8 mouse cellular contexts compared by ENCODE assay signal in the genomic region with DNA sequence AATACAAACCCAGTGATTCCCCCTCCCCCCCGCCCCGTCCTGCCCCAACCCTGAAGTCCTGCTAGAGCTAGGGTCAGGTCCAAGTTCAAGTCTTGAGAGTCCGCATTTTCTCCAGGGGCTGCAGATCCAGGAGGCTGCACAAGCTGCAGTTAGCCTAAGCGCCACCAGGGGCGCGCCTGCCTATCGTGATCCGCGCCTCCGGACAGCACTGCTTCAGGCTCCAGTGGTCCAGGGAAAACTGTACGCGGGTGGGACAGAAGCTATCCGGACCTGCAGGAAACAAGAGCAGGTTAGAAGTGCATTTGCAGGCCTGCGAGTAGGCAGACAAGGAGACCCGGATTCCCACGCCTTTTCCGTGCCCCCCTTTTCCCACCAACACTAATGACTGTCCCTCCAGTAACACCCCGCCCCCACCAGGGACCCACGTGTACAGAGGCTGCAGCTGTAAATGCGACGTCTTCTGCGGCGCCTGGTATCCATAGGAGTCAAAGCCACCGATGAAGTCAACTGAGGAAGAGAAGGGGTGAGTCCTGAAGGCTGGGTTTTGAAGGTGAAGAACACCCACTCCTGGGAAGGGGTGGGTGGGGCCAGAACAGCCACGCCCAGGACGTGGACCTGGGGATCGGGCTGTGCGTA. TPM values are rescaled to one million over a fixed set of nuclear protein-coding genes. Genes with fewer than 3 reads are reported as not detected.
DNase-seq lines count a peak whose midpoint lies in the region; ATAC-seq lines count a peak whose summit lies in the region.

No protein-coding gene starts in this region.

- H3K9me3 ChIP-seq in embryonic facial prominence, embryonic 12.5 days: 0 out of 2 replicates have a peak, but pooled peaks cover 3% of the 10 kb centered on the region
- no peaks in the 10 kb centered on the region for H3K9me3 ChIP-seq in limb, embryonic 15.5 days
- H3K9me3 ChIP-seq in midbrain, embryonic 16.5 days (replicated peaks; ENCODE audit: control insufficient read depth, low read length, poor library complexity, severe bottlenecking): no peaks in the 10 kb centered on the region

- ATAC-seq in embryonic facial prominence, embryonic 12.5 days (ENCODE audit: insufficient number of reproducible peaks, insufficient read depth, low FRiP score, low TSS enrichment): peak; percentile 28; the same call in 1 of the 2 replicates
- no peak; the same call in 1 of the 2 replicates for ATAC-seq in limb, embryonic 15.5 days (ENCODE audit: insufficient number of reproducible peaks, low FRiP score, low TSS enrichment, low read depth)
- peak; percentile 40 for ATAC-seq in midbrain, embryonic 16.5 days

- peak; percentile 69 to 88 for DNase-seq in adrenal gland, adult (ENCODE audit: inconsistent age in 2 of 2, low spot score in 1 of 2)
- DNase-seq in adrenal gland, adult 8-10 months: no peak
- DNase-seq in heart, adult 18-20 months: peak; percentile 59 to 82
- peak; percentile 82 for DNase-seq in kidney, adult 18-20 months
- peak; percentile 27 to 28 for DNase-seq in spleen, postnatal 36 days (ENCODE audit: low spot score in 2 of 2)

- WGBS in embryonic facial prominence, embryonic 12.5 days: 29% methylated on average over 28 of the region's 28 CpGs
- 26% methylated on average over 28 of the region's 28 CpGs for WGBS in limb, embryonic 15.5 days
- 22% methylated on average over 28 of the region's 28 CpGs for WGBS in midbrain, embryonic 16.5 days

- H3K4me1 ChIP-seq in embryonic facial prominence, embryonic 12.5 days: peaks cover 3% of the 10 kb centered on the region; the same call in 1 of the 2 replicates
- peaks cover 4% of the 10 kb centered on the region for H3K4me1 ChIP-seq in limb, embryonic 15.5 days
- no peaks in the 10 kb centered on the region for H3K4me1 ChIP-seq in midbrain, embryonic 16.5 days (ENCODE audit: control insufficient read depth, insufficient read depth, low read length)

- no peaks in the 10 kb centered on the region for H3K27me3 ChIP-seq in embryonic facial prominence, embryonic 12.5 days
- no peaks in the 10 kb centered on the region for H3K27me3 ChIP-seq in limb, embryonic 15.5 days
- H3K27me3 ChIP-seq in midbrain, embryonic 16.5 days (ENCODE audit: control insufficient read depth, insufficient read depth, low read depth, low read length): no peaks in the 10 kb centered on the region

- H3K4me2 ChIP-seq in embryonic facial prominence, embryonic 12.5 days (replicated peaks): peak overlapping the region; percentile 26; the same call in 1 of the 2 replicates
- H3K4me2 ChIP-seq in limb, embryonic 15.5 days: peak overlapping the region; percentile 46
- H3K4me2 ChIP-seq in midbrain, embryonic 16.5 days (ENCODE audit: low read length): peak overlapping the region; percentile 39; the same call in 1 of the 2 replicates

- peaks cover 24% of the 10 kb centered on the region for H3K36me3 ChIP-seq in embryonic facial prominence, embryonic 12.5 days
- H3K36me3 ChIP-seq in limb, embryonic 15.5 days: peaks cover 5% of the 10 kb centered on the region; the same call in 1 of the 2 replicates
- H3K36me3 ChIP-seq in midbrain, embryonic 16.5 days (ENCODE audit: control insufficient read depth, insufficient read depth, low read length): peaks cover 9% of the 10 kb centered on the region; the same call in 1 of the 2 replicates

- H3K4me3 ChIP-seq in embryonic facial prominence, embryonic 12.5 days: no peak overlapping the region
- peak overlapping the region; percentile 12; the same call in 1 of the 2 replicates for H3K4me3 ChIP-seq in limb, embryonic 15.5 days
- H3K4me3 ChIP-seq in midbrain, embryonic 16.5 days (ENCODE audit: low read depth, low read length): no peak overlapping the region

- H3K27ac ChIP-seq in embryonic facial prominence, embryonic 12.5 days: no peak overlapping the region
- H3K27ac ChIP-seq in limb, embryonic 15.5 days: no peak overlapping the region
- H3K27ac ChIP-seq in midbrain, embryonic 16.5 days (ENCODE audit: low read length): no peak overlapping the region

- no peak overlapping the region for H3K9ac ChIP-seq in embryonic facial prominence, embryonic 12.5 days
- no peak overlapping the region for H3K9ac ChIP-seq in limb, embryonic 15.5 days
- no peak overlapping the region for H3K9ac ChIP-seq in midbrain, embryonic 16.5 days (ENCODE audit: low read depth, low read length)

RNA-seq across cellular contexts. Expression of a gene that starts 42.2 kb away (rescaled TPM):
- total RNA-seq in adrenal gland, adult 8-10 months (2022): 10 to 100 TPM in 1 of 4 experiments, 1 to 10 TPM in 3; 5.3 to 15.1 (median 8.8) TPM
- polyA plus RNA-seq in embryonic facial prominence, embryonic 12.5 days (2016; fragmentation: Nextera tagmentation; extraction: Ambion mirVana): 4.4 and 5.8 TPM in 2 replicates
- 1 to 10 TPM; 6.6 to 9.9 TPM for total RNA-seq in heart, adult 18-20 months (2021)
- 0.79 and 0.97 TPM in 2 replicates for polyA plus RNA-seq in limb, embryonic 15.5 days (2015; fragmentation: Nextera tagmentation; extraction: Ambion mirVana)
- polyA plus RNA-seq in midbrain, embryonic 16.5 days (2015; fragmentation: Nextera tagmentation; extraction: Ambion mirVana): 7.2 and 9.1 TPM in 2 replicates
